Mouse (Mus musculus) C2C12 (cell line): ENCODE results near the gene Arhgap11a.

Experiments
- CEBPB ChIP-seq: IDR thresholded peaks from one replicate; pipeline ENCODE4 v1.6.1; 2011; ENCODE audit warnings: low read depth, mild to moderate bottlenecking, control low read depth, moderate library complexity
- CTCF ChIP-seq: IDR thresholded peaks from one replicate; pipeline ENCODE4 v1.5.1; 2011; ENCODE audit not compliant: control insufficient read depth, insufficient read depth, insufficient read length
- MAX ChIP-seq: IDR thresholded peaks from one replicate; pipeline ENCODE4 v1.6.1; 2011; ENCODE audit warnings: mild to moderate bottlenecking, control low read depth
- MYOD1 ChIP-seq: IDR thresholded peaks from one replicate; pipeline ENCODE4 v1.6.1; 2011; ENCODE audit warnings: low read depth; ENCODE audit not compliant: control insufficient read depth, insufficient read length
- MYOG ChIP-seq: IDR thresholded peaks from one replicate; pipeline ENCODE4 v1.6.1; 2011; ENCODE audit not compliant: control insufficient read depth, insufficient read length; ENCODE audit errors: extremely low read depth
- USF1 ChIP-seq: IDR thresholded peaks from one replicate; pipeline ENCODE4 v1.6.1; 2011; ENCODE audit warnings: low read depth, mild to moderate bottlenecking, control low read depth, moderate library complexity

DNA sequence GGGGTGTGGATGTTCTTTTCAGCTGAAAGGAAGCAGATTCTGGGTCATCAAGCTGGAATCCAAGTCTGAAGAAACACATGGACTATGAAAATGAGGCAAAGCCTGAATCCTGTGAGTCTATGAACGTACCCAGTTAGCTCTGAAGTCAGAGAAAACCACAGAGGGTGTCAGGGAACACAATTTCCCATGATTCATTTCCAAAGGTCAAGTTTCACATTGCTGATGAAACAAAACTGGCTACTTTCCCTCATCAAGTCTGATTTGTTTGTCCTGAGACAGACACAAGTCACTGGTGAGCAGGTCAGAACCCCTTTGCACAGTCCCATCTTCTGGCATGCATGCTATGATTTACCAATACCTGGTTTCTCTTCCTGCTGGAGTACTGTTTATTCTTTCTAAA lies 37.6 kb upstream of the Arhgap11a start:
- TF ChIP-seq CEBPB (no peak), CTCF (no peak), USF1 (no peak), MAX (no peak), MYOG (no peak), MYOD1 (no peak)
